Mouse (Mus musculus): ENCODE results near the gene Il17re.

The Il17re gene

GRCm38 (mm10) chr6:113442442-113443090, 15.7 kb upstream of the Il17re start, which contains the start of gene Jagn1:
Gene Jagn1 (plus strand): TSS chr6:113442569.
- DNase-seq (ENCODE audit: low spot score in 2 of 2): peak; percentile 81 to 88

GRCm38 (mm10) chr6:113443091-113443490, 15.2 kb upstream of the Il17re start:
- DNase-seq (ENCODE audit: low spot score in 2 of 2): no peak

GRCm38 (mm10) chr6:113444207-113444965, 13.9 kb upstream of the Il17re start:
- DNase-seq (ENCODE audit: low spot score in 2 of 2): no peak

- DNase-seq (ENCODE audit: low spot score in 2 of 2): no peak
Observed at GRCm38 (mm10) chr6:113447639-113448038, 10.6 kb upstream of the Il17re start.

- no peak for DNase-seq (ENCODE audit: low spot score in 2 of 2)
Observed at GRCm38 (mm10) chr6:113451839-113452238, 6.4 kb upstream of the Il17re start.

- no peak for DNase-seq (ENCODE audit: low spot score in 2 of 2)
Observed at GRCm38 (mm10) chr6:113455007-113455406, 3.3 kb upstream of the Il17re start.

GRCm38 (mm10) chr6:113458635-113459034, 351 bp downstream of the Il17re start:
- peak in 1 of 2 experiments; percentile 24 for DNase-seq (ENCODE audit: low spot score in 2 of 2)

- no peak for DNase-seq (ENCODE audit: low spot score in 2 of 2)
Observed at GRCm38 (mm10) chr6:113464040-113464439, 5.8 kb downstream of the Il17re start.

- no peak for DNase-seq (ENCODE audit: low spot score in 2 of 2)
Observed at GRCm38 (mm10) chr6:113465602-113466001, 7.3 kb downstream of the Il17re start.

- no peak for DNase-seq (ENCODE audit: low spot score in 2 of 2)
Observed at GRCm38 (mm10) chr6:113468512-113468911, 10.2 kb downstream of the Il17re start.

GRCm38 (mm10) chr6:113469021-113469420, 10.7 kb downstream of the Il17re start:
- DNase-seq (ENCODE audit: low spot score in 2 of 2): peak; percentile 81 to 89

- DNase-seq (ENCODE audit: low spot score in 2 of 2): peak; percentile 41 to 65
Observed at GRCm38 (mm10) chr6:113469432-113469831, 11.1 kb downstream of the Il17re start.

GRCm38 (mm10) chr6:113471297-113471936, 13.1 kb downstream of the Il17re start, which contains the start of gene Il17rc:
Gene Il17rc (plus strand): TSS chr6:113471427.
- DNase-seq (ENCODE audit: low spot score in 2 of 2): no peak

GRCm38 (mm10) chr6:113472061-113472460, 13.8 kb downstream of the Il17re start:
- DNase-seq (ENCODE audit: low spot score in 2 of 2): no peak

GRCm38 (mm10) chr6:113473246-113473645, 15.0 kb downstream of the Il17re start:
- DNase-seq (ENCODE audit: low spot score in 2 of 2): no peak

GRCm38 (mm10) chr6:113473715-113474114, 15.4 kb downstream of the Il17re start:
- DNase-seq (ENCODE audit: low spot score in 2 of 2): no peak

- DNase-seq (ENCODE audit: low spot score in 2 of 2): no peak
Observed at GRCm38 (mm10) chr6:113477353-113477752, 19.1 kb downstream of the Il17re start.

GRCm38 (mm10) chr6:113478906-113479305, 20.6 kb downstream of the Il17re start:
- no peak for DNase-seq (ENCODE audit: low spot score in 2 of 2)

- no peak for DNase-seq (ENCODE audit: low spot score in 2 of 2)
Observed at GRCm38 (mm10) chr6:113480555-113481373, 22.5 kb downstream of the Il17re start.

GRCm38 (mm10) chr6:113482477-113483099, 24.3 kb downstream of the Il17re start:
- peak; percentile 27 to 32 for DNase-seq (ENCODE audit: low spot score in 2 of 2)

- DNase-seq (ENCODE audit: low spot score in 2 of 2): peak; percentile 87 to 89
Observed at GRCm38 (mm10) chr6:113483100-113483615, 24.9 kb downstream of the Il17re start, which contains the start of gene Creld1. Gene Creld1 (plus strand): TSS chr6:113483297.
